Mouse (Mus musculus) embryonic facial prominence, embryonic 13.5 days (tissue): ENCODE measurements around the gene Glis2. TPM values are rescaled to one million over a fixed set of nuclear protein-coding genes. Genes with fewer than 3 reads are reported as not detected.

Source experiments
- ATAC-seq: fragments of 200-750 bp; cut with Nextera tagmentation; 2 replicates; pipeline ENCODE4 v1.8.0; 2017; ENCODE audit warnings: low read depth; ENCODE audit not compliant: insufficient number of reproducible peaks, insufficient read depth, low FRiP score, low TSS enrichment
- H3K27ac ChIP-seq: fragments of 300-500 bp; sonication (generic); 2 replicates; pipeline ENCODE4 v1.5.1; 2015; ENCODE audit warnings: moderate library complexity, mild to moderate bottlenecking, inconsistent platforms
- H3K27me3 ChIP-seq: fragments of 300-500 bp; sonication (generic); 2 replicates; pipeline ENCODE4 v1.6.1; 2015; ENCODE audit warnings: mild to moderate bottlenecking, inconsistent platforms
- H3K36me3 ChIP-seq: fragments of 300-500 bp; sonication (generic); 2 replicates; pipeline ENCODE4 v1.6.1; 2015; ENCODE audit warnings: mild to moderate bottlenecking, inconsistent platforms
- H3K4me1 ChIP-seq: fragments of 300-500 bp; sonication (generic); 2 replicates; pipeline ENCODE4 v1.6.1; 2015; ENCODE audit warnings: inconsistent platforms
- H3K4me2 ChIP-seq: fragments of 300-500 bp; sonication (generic); 2 replicates; pipeline ENCODE4 v1.6.1; 2015; ENCODE audit warnings: moderate library complexity, mild to moderate bottlenecking, inconsistent platforms
- H3K4me3 ChIP-seq: fragments of 300-500 bp; sonication (generic); 2 replicates; pipeline ENCODE4 v1.5.1; 2015; ENCODE audit warnings: mild to moderate bottlenecking, inconsistent platforms
- H3K9ac ChIP-seq: fragments of 300-500 bp; sonication (generic); 2 replicates; pipeline ENCODE4 v1.6.1; 2015; ENCODE audit warnings: mild to moderate bottlenecking, inconsistent platforms
- H3K9me3 ChIP-seq: fragments of 300-500 bp; sonication (generic); 2 replicates; pipeline ENCODE4 v1.6.1; 2016; ENCODE audit warnings: inconsistent platforms
- WGBS: fragments of 180-500 bp; shearing (Covaris S2); methylation state at CpG from one replicate; pipeline ENCODE4 v1.1.7; 2015; ENCODE audit warnings: mixed read lengths; 5-methylcytosine and 5-hydroxymethylcytosine counted together
- polyA plus RNA-seq: library from polyadenylated mRNA; unstranded; fragments of >200 nt; fragmentation: Nextera tagmentation; extraction: Ambion mirVana; gene quantifications from 2 replicates; pipeline ENCODE4 v1.2.1, GENCODE M21; 2015

The Glis2 gene
- polyA plus RNA-seq, 1 experiment from 2014 or later, result 31.2 TPM

DNA sequence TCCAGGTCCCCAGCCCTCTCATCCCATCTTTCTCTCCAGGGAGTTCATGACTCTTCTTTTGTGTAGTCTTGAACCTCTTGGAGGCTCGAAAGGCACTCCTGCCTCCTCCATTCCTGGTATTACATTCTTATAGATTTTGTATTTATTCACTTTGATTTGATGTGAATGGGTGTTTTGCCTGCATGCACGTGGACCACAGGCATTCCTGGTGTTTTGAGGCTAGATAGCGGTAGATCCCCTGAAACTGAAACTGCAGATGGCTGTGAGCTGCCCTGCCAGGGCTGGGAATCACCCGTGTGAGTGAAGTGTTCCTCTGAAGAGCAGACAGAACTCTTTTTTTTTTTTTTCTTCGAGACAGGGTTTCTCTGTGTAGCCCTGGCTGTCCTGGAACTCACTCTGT is 10.1 kb upstream of the Glis2 start:
- Histone ChIP-seq H3K4me3 (no peak overlapping the region), H3K27me3 (no peaks in the 10 kb centered on the region), H3K4me2 (no peak overlapping the region), H3K9ac (no peak overlapping the region), H3K36me3 (no peaks in the 10 kb centered on the region), H3K27ac (no peak overlapping the region), H3K9me3 (no peaks in the 10 kb centered on the region), H3K4me1 (peaks cover 20% of the 10 kb centered on the region)
- 66% methylated on average over 5 of the region's 5 CpGs for WGBS
- ATAC-seq, result no peak

DNA sequence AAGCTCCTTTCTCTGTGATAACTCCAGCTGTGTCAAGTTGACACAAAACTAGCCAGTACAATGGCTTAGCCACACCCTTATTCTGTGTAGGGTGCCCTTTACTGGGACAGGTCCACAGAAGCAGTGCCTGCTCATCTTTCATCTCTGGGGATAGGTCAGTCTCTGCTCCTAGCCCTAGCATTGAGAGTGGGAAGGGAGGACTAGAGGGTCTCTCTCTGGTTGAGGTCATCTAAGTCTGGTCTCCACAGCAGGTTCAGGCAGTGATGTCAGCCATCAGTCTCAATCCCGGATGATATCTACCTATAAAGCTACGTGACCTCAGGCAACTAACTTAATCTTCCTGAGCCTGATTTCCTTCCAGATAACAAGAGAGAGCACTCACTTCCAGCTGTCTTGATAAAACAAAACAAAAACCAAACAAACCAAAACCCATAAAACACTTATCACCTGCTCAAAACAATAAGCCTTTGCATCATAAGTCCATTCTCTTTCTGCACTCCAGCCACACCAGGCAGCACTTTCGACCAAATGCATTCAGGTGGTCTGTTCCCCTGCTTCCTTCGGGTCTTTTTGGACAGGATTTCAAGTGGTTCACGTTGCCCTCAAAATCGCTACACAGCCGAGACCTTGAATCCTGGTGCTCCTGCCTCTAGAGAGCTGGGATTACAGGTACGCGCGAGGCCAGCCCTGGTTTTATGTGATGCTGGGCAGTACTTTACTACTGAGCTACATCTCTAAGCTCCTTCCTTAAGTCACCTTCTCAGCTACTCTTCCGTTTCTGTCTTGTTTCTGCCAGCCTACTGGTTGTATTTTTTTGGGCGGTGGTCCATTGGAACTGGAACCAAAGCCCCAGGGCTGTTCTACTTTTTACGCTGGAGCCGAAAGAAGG is 8.6 kb upstream of the Glis2 start:
- Histone ChIP-seq H3K4me1 (peaks cover 20% of the 10 kb centered on the region), H3K27ac (peak overlapping the region; percentile 94)
- no peak for ATAC-seq

GRCm38 (mm10) chr16:4586531-4587123 is 7.9 kb upstream of the Glis2 start:
- WGBS, result under 1% methylated on average over 42 of the region's 43 CpGs
- peak overlapping the region; percentile 58 for H3K4me3 ChIP-seq
- H3K27ac ChIP-seq, result peak overlapping the region; percentile 94
- H3K4me2 ChIP-seq, result peak overlapping the region; percentile 61
- no peaks in the 10 kb centered on the region for H3K27me3 ChIP-seq
- ATAC-seq, result peak; percentile 96
- H3K4me1 ChIP-seq, result peaks cover 20% of the 10 kb centered on the region
- peak overlapping the region; percentile 70 for H3K9ac ChIP-seq
- H3K9me3 ChIP-seq, result no peaks in the 10 kb centered on the region
- H3K36me3 ChIP-seq, result peaks cover 14% of the 10 kb centered on the region

More for the DNA sequence above, 8.6 kb upstream of the Glis2 start:
- 10% methylated on average over 14 of the region's 14 CpGs for WGBS
- Histone ChIP-seq H3K36me3 (peaks cover 10% of the 10 kb centered on the region), H3K4me2 (peak overlapping the region; percentile 61), H3K9me3 (no peaks in the 10 kb centered on the region), H3K4me3 (peak overlapping the region; percentile 58), H3K9ac (peak overlapping the region; percentile 70), H3K27me3 (no peaks in the 10 kb centered on the region)

DNA sequence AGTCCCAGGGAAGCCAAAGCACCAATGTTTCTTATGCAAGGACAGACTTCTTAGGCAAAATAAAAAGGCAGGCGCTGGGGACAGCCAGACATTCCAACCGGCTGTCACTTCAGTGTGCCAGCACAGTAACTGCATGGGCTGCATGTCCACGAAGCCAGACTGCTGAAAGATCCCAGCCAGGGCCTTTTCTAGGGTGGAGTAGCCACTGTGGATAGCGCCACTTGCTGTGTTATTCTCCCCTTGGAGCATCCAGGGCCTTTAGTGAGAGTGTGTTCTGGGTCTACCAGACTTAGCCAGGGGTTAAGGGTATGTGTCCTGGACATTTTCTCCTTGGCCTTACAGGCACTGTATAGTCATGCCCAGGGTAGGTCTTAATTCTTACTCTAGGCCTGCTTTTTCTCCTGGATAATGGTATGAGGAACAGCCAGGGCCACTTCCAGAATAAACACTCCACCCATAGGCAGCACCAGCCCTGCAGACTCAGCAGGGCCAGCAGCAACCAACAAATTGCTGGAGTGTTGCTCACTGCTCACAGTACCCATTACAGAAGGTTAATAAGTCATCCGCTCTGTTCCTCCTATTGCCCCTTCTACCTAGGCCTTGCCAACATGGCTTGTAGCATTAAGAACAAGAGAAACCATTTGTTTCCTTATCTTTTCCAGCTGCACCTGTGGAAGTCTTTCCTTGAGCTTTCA is 6.8 kb upstream of the Glis2 start:
- no peaks in the 10 kb centered on the region for H3K9me3 ChIP-seq
- no peak overlapping the region for H3K4me3 ChIP-seq
- H3K36me3 ChIP-seq, result peaks cover 14% of the 10 kb centered on the region
- 69% methylated on average over 5 of the region's 5 CpGs for WGBS
- H3K9ac ChIP-seq, result no peak overlapping the region
- no peak for ATAC-seq
- H3K27ac ChIP-seq, result peak overlapping the region; percentile 94
- H3K4me1 ChIP-seq, result peaks cover 29% of the 10 kb centered on the region
- peak overlapping the region; percentile 61; the same call in 1 of the 2 replicates for H3K4me2 ChIP-seq
- H3K27me3 ChIP-seq, result no peaks in the 10 kb centered on the region

- WGBS, result 93% methylated on average over 9 of the region's 9 CpGs
- Histone ChIP-seq H3K27me3 (no peaks in the 10 kb centered on the region), H3K36me3 (peaks cover 14% of the 10 kb centered on the region), H3K4me3 (no peak overlapping the region), H3K9ac (no peak overlapping the region), H3K4me1 (peaks cover 42% of the 10 kb centered on the region), H3K9me3 (no peaks in the 10 kb centered on the region), H3K4me2 (no peak overlapping the region), H3K27ac (no peak overlapping the region)
- ATAC-seq, result no peak
These were observed 4.3 kb upstream of the Glis2 start for GRCm38 (mm10) chr16:4590236-4590635.

- Histone ChIP-seq H3K4me2 (peak overlapping the region; percentile 99), H3K36me3 (peaks cover 14% of the 10 kb centered on the region), H3K27ac (peak overlapping the region; percentile 96), H3K9ac (peak overlapping the region; percentile 95), H3K9me3 (no peaks in the 10 kb centered on the region), H3K4me1 (peaks cover 51% of the 10 kb centered on the region), H3K4me3 (peak overlapping the region; percentile 89), H3K27me3 (no peaks in the 10 kb centered on the region)
- no peak for ATAC-seq
- WGBS, result 11% methylated on average over 32 of the region's 32 CpGs
These were observed 1.3 kb upstream of the Glis2 start for GRCm38 (mm10) chr16:4592909-4593875.

DNA sequence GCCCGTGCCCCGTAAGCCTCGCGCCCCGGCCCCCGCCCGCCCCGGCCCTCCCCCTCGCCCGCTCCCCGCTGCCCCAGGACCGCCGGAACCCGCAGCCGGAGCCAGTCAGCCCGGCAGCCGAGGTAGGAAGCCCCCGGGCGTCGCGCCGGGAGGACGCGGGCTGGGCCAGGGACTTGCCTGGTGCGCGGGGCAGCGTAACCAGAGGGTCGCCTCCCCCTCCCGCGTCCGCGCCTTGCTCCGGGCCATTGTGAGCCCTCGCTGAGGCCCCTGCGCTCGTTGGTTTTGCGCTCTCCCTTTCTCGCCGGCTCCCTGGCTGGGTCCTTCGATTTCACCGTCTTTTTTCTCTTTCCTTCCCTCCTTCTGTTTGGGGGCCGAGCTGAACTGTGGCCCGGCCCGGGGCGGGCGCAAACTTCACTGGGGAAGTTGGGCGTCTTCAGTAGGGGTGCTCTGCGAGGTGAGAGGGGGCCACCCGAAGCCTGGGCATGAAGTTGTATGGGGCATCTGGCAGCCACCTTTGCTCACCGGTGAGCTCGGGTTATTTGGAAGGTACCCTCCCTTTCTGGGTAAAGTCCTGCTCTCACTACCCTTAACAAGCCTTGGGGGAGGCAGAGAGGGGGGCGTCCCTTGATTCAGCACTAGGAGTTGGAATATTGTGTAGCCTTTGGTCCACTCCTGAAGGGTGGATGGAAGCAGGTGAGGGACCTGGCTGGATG is 457 bp downstream of the Glis2 start:
- peak overlapping the region; percentile 89 for H3K4me3 ChIP-seq
- no peaks in the 10 kb centered on the region for H3K9me3 ChIP-seq
- peak overlapping the region; percentile 95 for H3K9ac ChIP-seq
- H3K4me1 ChIP-seq, result peaks cover 69% of the 10 kb centered on the region
- H3K27ac ChIP-seq, result peak overlapping the region; percentile 96
- H3K36me3 ChIP-seq, result peaks cover 13% of the 10 kb centered on the region
- ATAC-seq, result peak; percentile 12; the same call in 1 of the 2 replicates
- H3K27me3 ChIP-seq, result no peaks in the 10 kb centered on the region
- H3K4me2 ChIP-seq, result peak overlapping the region; percentile 99
- WGBS, result under 1% methylated on average over 39 of the region's 52 CpGs

GRCm38 (mm10) chr16:4595527-4595963 is 1.0 kb downstream of the Glis2 start:
- peaks cover 8% of the 10 kb centered on the region for H3K36me3 ChIP-seq
- H3K4me3 ChIP-seq, result peak overlapping the region; percentile 89
- peak overlapping the region; percentile 96 for H3K27ac ChIP-seq
- no peaks in the 10 kb centered on the region for H3K27me3 ChIP-seq
- peaks cover 74% of the 10 kb centered on the region for H3K4me1 ChIP-seq
- ATAC-seq, result no peak
- H3K4me2 ChIP-seq, result peak overlapping the region; percentile 99
- no peaks in the 10 kb centered on the region for H3K9me3 ChIP-seq
- peak overlapping the region; percentile 95 for H3K9ac ChIP-seq
- WGBS, result 6% methylated on average over 5 of the region's 5 CpGs

DNA sequence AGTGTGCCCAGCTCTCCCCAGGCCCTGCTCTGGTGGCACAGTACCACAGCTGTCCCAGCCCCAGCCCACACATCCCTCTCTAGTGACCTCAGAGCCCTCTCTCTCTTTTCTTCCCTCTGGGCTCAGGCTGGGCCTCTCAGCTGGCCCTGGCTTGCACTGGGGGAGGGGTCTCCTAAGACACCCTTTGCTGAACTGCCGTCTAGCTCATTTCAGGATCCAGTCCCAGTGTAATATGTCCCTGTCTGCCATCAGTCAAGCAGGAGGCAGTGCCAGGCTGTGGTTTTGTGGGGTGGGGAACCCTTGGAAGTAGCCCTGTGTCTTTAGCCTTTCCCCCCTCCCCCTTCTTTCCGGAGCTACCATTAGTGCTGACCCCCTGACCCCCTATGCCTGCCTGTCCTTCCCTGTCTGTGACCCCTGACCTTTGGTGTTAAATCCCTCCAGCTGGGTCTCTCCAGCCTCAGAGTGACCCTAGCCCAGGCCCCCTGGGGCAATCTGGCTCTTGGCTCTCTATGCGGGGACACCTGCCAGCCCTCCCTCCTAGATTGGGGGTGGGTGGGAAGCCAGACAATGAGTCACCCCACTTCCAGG is 1.7 kb downstream of the Glis2 start:
- H3K4me1 ChIP-seq, result peaks cover 80% of the 10 kb centered on the region
- no peak for ATAC-seq
- H3K27me3 ChIP-seq, result no peaks in the 10 kb centered on the region
- WGBS, result 10% methylated on average over 3 of the region's 3 CpGs
- H3K9me3 ChIP-seq, result no peaks in the 10 kb centered on the region
- peak overlapping the region; percentile 96 for H3K27ac ChIP-seq
- H3K4me2 ChIP-seq, result peak overlapping the region; percentile 99
- H3K4me3 ChIP-seq, result peak overlapping the region; percentile 89
- peak overlapping the region; percentile 95 for H3K9ac ChIP-seq
- peaks cover under 1% of the 10 kb centered on the region; the same call in 1 of the 2 replicates for H3K36me3 ChIP-seq

DNA sequence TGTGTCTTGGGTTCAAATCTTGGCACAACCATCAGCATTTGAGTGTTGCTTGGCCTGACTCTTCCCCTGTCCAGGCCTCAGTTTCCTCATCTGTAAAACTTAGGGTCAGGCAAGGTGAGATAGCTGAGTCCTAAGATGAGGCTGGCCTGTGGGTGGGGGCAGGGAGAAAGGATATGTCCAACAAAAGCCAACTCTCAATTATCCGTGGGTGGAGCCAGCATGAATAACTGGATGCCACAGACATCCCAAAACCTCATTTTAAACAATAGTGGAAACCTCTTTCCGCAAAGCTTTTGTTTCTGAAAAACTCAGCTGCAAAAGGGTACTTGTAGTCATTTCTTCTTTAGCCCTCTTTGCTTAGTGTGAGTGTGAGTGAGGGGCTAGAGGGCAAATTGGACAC is 2.3 kb downstream of the Glis2 start:
- Histone ChIP-seq H3K27me3 (no peaks in the 10 kb centered on the region), H3K9ac (peak overlapping the region; percentile 95), H3K4me2 (peak overlapping the region; percentile 99), H3K4me1 (peaks cover 83% of the 10 kb centered on the region), H3K27ac (peak overlapping the region; percentile 96), H3K4me3 (peak overlapping the region; percentile 89), H3K9me3 (no peaks in the 10 kb centered on the region), H3K36me3 (no peaks in the 10 kb centered on the region)
- WGBS, result 34% methylated on average over 2 of the region's 2 CpGs
- ATAC-seq, result no peak
